Mouse (Mus musculus) CD4-positive naive resting alpha-beta T cell, adult 57 days (primary cell): ENCODE data around the gene Prkcsh. TPM values are rescaled to one million over a fixed set of nuclear protein-coding genes. Genes with fewer than 3 reads are reported as not detected.

Source experiments
- total RNA-seq: library from RNA; stranded (reverse); gene quantifications from one replicate; pipeline ENCODE4 v1.2.4, GENCODE M21; 2023

Prkcsh gene
- total RNA-seq: 91.3 TPM

GRCm38 (mm10) chr9:22002194-22003162 is at the start of gene Prkcsh, which contains the start of gene Ccdc151:
TSS of gene Prkcsh (plus strand) at chr9:22002806.
TSS of gene Ccdc151 (minus strand) at chr9:22002634.

GRCm38 (mm10) chr9:21955570-21956281 is 46.9 kb upstream of the Prkcsh start, which contains the start of gene Swsap1:
TSS of gene Swsap1 (plus strand) at chr9:21955755.

GRCm38 (mm10) chr9:21963417-21963816 is 39.2 kb upstream of the Prkcsh start, which contains the start of gene Epor:
TSS of gene Epor (minus strand) at chr9:21963506.

GRCm38 (mm10) chr9:21989230-21990110 is 13.1 kb upstream of the Prkcsh start, which contains the start of gene Rgl3:
TSS of gene Rgl3 (minus strand) at chr9:21989446.

GRCm38 (mm10) chr9:22051958-22052254 is 49.3 kb downstream of the Prkcsh start, which contains the start of gene Elavl3:
TSS of gene Elavl3 (minus strand) at chr9:22052023.

Other genes starting within 250 kb of the Prkcsh start
- 1.9 TPM for gene Spc24, start 242.5 kb upstream of the Prkcsh start, total RNA-seq
- gene Kank2, start 204.1 kb upstream of the Prkcsh start, total RNA-seq: 0.33 TPM
- not detected for gene Angptl8, start 167.3 kb upstream of the Prkcsh start, total RNA-seq
- gene Dock6, start 150.2 kb upstream of the Prkcsh start, total RNA-seq: 5.2 TPM
- gene Rab3d, start 84.6 kb upstream of the Prkcsh start, total RNA-seq: 19.6 TPM
- not detected for gene Ccdc159, start 75.3 kb upstream of the Prkcsh start, total RNA-seq
- gene Tmem205, start 75.2 kb upstream of the Prkcsh start, total RNA-seq: not detected
- gene Plppr2, start 65.8 kb upstream of the Prkcsh start, total RNA-seq: 1.0 TPM
- 7.9 TPM for gene Swsap1, start 47.1 kb upstream of the Prkcsh start, total RNA-seq
- 0.53 TPM for gene Epor, start 39.3 kb upstream of the Prkcsh start, total RNA-seq
- gene Rgl3, start 13.4 kb upstream of the Prkcsh start, total RNA-seq: not detected
- not detected for gene Ccdc151, start 172 bp upstream of the Prkcsh start, total RNA-seq
- not detected for gene Elavl3, start 49.2 kb downstream of the Prkcsh start, total RNA-seq
- not detected for gene Gm49318, start 68.5 kb downstream of the Prkcsh start, total RNA-seq
- gene Zfp653, start 68.6 kb downstream of the Prkcsh start, total RNA-seq: 28.7 TPM
- gene Ecsit, start 82.6 kb downstream of the Prkcsh start, total RNA-seq: 29.4 TPM
- not detected for gene Cnn1, start 96.4 kb downstream of the Prkcsh start, total RNA-seq
- 32.2 TPM for gene Elof1, start 114.4 kb downstream of the Prkcsh start, total RNA-seq
- gene Acp5, start 132.9 kb downstream of the Prkcsh start, total RNA-seq: 202 TPM
- gene Pigyl, start 154.0 kb downstream of the Prkcsh start, total RNA-seq: 19.9 TPM
- gene Zfp872, start 185.3 kb downstream of the Prkcsh start, total RNA-seq: not detected
- 36.4 TPM for gene Zfp809, start 222.9 kb downstream of the Prkcsh start, total RNA-seq